Mouse (Mus musculus) left cerebral cortex, adult 2 months (tissue): ENCODE results near the gene Bahd1. TPM values are rescaled to one million over a fixed set of nuclear protein-coding genes. Genes with fewer than 3 reads are reported as not detected.

ENCODE experiments used
- DNase-seq, 2 experiments: peaks; one replicate each; pipeline ENCODE4 v3.0.0; 2021 to 2022; ENCODE audit warnings: low spot score in 2 of 2, mixed read lengths in 1 of 2; ENCODE audit errors: extremely low spot score in 1 of 2
- H3K27ac ChIP-seq: fragments of 200-600 bp; 2 replicates; pipeline ENCODE4 v1.8.1; 2022
- H3K4me3 ChIP-seq: fragments of 200-600 bp; 2 replicates; pipeline ENCODE4 v1.8.1; 2022
- CTCF ChIP-seq: fragments of 200-600 bp; IDR thresholded peaks from 2 replicates; pipeline ENCODE4 v1.8.1; 2022; ENCODE audit warnings: antibody characterized with exemption, mild to moderate bottlenecking, moderate library complexity
- intact Hi-C: fragments of 180-260 bp; cut with DNase I; formaldehyde crosslinking; loops from one replicate; pipeline ENCODE4 v1.15.1; 2025
- long read RNA-seq, 2 experiments: library from polyadenylated mRNA; stranded (forward); transcript quantifications; one replicate each; pipeline ENCODE4 v2.0.0; 2021; ENCODE audit warnings: borderline mapping rate in 2 of 2
- total RNA-seq, 2 experiments: library from RNA; stranded (reverse); gene quantifications; 2 replicates each; pipeline ENCODE4 v1.2.3; 2021

Bahd1 gene
- total RNA-seq = 10 to 100 TPM; 52.2 to 58.1 TPM
- long read RNA-seq, experiment 1, full-length matches to known transcripts = 2 of 7 reads
- long read RNA-seq, experiment 1, partial matches to known transcripts = 3 of 7 reads
- long read RNA-seq, experiment 1, other reads (novel, unspliced or antisense) = 2 of 7 reads
- long read RNA-seq, experiment 2, full-length matches to known transcripts = 1 of 3 reads
- long read RNA-seq, experiment 2, partial matches to known transcripts = 0 of 3 reads
- long read RNA-seq, experiment 2, other reads (novel, unspliced or antisense) = 2 of 3 reads

- intact Hi-C loops = loop anchor here (5.0 kb wide), 1 partner anchor 132 kb away; the partner anchor contains the start of gene Rpusd2
- H3K27ac ChIP-seq = peak within 1 kb of the TSS; percentile 62; the same call in 1 of the 2 replicates
- TF ChIP-seq CTCF = no peak
These were observed at the start of gene Bahd1 for GRCm38 (mm10) chr2:118899981-118900825. Gene Bahd1 (plus strand): TSS chr2:118900377.

GRCm38 (mm10) chr2:118851756-118852155, 48.4 kb upstream of the Bahd1 start:
- TF ChIP-seq CTCF = no peak
- no peak overlapping the region for H3K27ac ChIP-seq
- intact Hi-C loops = no loop called here
- H3K4me3 ChIP-seq = no peak overlapping the region
- DNase-seq = no peak

More at GRCm38 (mm10) chr2:118899981-118900825, at the start of gene Bahd1:
- peak in 1 of 2 experiments; percentile 48 for DNase-seq
- H3K4me3 ChIP-seq = peak within 1 kb of the TSS; percentile 90

DNA sequence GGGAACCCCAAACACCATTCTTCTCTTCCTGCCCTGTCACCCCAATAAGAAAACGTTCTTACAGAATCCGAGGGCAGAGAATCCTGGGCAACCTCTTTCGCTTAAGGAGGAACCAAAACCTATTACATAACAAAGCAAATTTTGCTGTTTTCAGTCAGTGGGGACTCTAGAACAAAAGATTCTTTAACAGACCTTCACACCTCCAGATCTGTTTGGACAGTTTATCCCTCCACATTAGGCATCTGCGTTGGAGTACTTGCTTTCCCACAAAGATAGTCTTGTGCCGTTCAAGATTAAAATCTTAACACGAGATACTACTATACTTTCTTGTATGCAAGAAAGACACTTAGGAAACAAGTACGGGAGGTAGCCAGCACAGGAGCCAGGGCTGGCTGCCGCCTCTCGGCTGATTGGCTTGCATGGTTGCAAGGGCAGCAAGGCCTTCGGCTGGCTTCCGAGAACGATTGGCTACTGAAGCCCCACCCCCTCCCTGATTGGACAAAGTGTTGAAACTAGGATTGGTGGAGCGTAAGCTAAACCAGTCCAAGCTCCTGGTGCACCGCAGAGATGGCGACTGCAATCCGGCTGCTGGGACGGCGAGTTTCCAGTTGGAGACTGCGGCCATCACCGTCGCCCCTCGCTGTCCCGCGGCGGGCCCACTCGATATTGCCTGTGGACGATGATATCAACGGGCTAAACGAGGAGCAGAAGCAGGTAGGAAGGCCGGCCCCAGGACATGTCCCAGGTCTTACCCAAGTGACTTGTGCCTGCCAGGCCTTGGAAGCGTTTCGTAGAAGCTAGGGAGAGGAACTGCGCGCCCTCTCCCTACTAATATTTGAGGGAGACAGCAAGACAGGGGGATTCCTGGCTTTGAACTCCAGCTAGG, 38.5 kb upstream of the Bahd1 start, which contains the start of gene Ivd:
TSS of gene Ivd (plus strand) at position 501 of the 886 bp plus-strand sequence.
- peak; percentile 83 to 91 for DNase-seq
- peak within 1 kb of the TSS; percentile 75 for H3K27ac ChIP-seq
- TF ChIP-seq CTCF = no peak
- H3K4me3 ChIP-seq = peak within 1 kb of the TSS; percentile 73
- intact Hi-C loops = loop anchor here (5.0 kb wide), 2 partner anchors 49 to 114 kb away; partner anchors contain the start of genes Inafm2 and Knstrn

DNA sequence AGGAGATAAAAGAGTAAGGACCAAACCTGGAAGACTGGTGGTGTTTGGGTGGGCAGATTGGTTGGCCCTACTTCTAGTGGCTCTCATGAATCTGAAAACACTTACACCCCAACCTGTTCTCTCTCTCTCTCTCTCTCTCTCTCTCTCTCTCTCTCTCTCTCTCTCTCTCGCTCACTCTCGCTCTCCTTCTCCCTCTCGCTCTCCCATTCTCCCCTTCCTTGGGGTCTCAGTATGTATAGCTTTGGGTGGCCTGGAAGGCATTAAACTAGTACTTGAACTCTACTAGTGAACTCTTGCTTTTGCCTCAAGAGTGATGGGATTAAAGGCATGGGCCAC, 37.9 kb upstream of the Bahd1 start:
- no peak for DNase-seq
- peak overlapping the region; percentile 73 for H3K4me3 ChIP-seq
- peak overlapping the region; percentile 75 for H3K27ac ChIP-seq
- intact Hi-C loops = loop anchor here (5.0 kb wide), 2 partner anchors 50 to 115 kb away; partner anchors contain the start of genes Inafm2 and Knstrn
- no peak for TF ChIP-seq CTCF

GRCm38 (mm10) chr2:118870601-118871000, 29.6 kb upstream of the Bahd1 start:
- Histone ChIP-seq H3K4me3 (no peak overlapping the region), H3K27ac (no peak overlapping the region)
- TF ChIP-seq CTCF = no peak
- no peak for DNase-seq
- intact Hi-C loops = no loop called here

DNA sequence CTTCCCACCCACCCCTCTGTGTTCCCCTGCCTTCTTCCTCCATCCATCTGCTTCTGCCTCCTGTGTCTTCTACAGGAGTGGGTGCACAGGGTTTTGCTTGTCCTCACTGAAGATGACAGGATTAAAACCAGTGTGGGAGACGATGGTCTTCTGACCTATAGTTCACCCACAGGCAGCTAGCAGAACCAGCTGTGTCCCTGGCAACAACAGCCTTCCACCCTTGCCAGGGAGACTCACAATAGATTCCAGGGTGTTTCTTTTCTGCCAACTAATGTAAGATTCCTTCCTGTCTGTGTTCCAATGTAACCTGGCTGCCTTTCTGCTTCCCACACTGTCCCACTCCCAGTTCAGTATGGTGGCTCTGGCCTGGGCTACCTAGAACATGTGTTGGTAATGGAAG, 29.1 kb upstream of the Bahd1 start:
- intact Hi-C loops = no loop called here
- DNase-seq = no peak
- Histone ChIP-seq H3K27ac (no peak overlapping the region), H3K4me3 (no peak overlapping the region)
- no peak for TF ChIP-seq CTCF

GRCm38 (mm10) chr2:118873018-118873417, 27.2 kb upstream of the Bahd1 start:
- DNase-seq = no peak
- Histone ChIP-seq H3K27ac (no peak overlapping the region), H3K4me3 (no peak overlapping the region)
- TF ChIP-seq CTCF = no peak
- intact Hi-C loops = no loop called here

GRCm38 (mm10) chr2:118873890-118874430, 26.2 kb upstream of the Bahd1 start:
- Histone ChIP-seq H3K27ac (no peak overlapping the region), H3K4me3 (no peak overlapping the region)
- no peak for DNase-seq
- no peak for TF ChIP-seq CTCF
- intact Hi-C loops = no loop called here

DNA sequence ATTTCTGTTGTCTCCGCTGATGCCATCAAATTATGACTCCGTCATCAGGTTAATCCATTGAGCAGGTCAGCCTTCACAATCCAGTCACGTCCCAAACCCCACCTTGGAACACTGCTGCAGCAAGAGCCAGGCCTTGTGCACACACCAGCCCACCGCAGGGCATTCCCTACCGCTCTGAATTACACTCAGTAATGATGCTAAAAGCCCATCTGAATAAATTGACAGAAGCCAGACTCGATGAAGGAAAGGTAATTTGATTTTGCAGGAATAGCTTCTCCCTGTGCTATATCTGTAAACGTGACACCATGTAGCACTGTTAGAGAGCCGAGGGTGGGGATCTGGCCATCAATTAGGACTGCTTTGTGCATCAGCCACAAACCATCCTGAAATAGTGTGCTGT, 24.9 kb upstream of the Bahd1 start:
- no peak overlapping the region for H3K4me3 ChIP-seq
- TF ChIP-seq CTCF = no peak
- intact Hi-C loops = no loop called here
- H3K27ac ChIP-seq = no peak overlapping the region
- DNase-seq = no peak

- TF ChIP-seq CTCF = no peak
- H3K27ac ChIP-seq = no peak overlapping the region
- no peak overlapping the region for H3K4me3 ChIP-seq
- intact Hi-C loops = no loop called here
- DNase-seq = no peak
These were observed 23.7 kb upstream of the Bahd1 start for GRCm38 (mm10) chr2:118876453-118876852.

GRCm38 (mm10) chr2:118881019-118881418, 19.2 kb upstream of the Bahd1 start:
- no peak for TF ChIP-seq CTCF
- Histone ChIP-seq H3K27ac (no peak overlapping the region), H3K4me3 (no peak overlapping the region)
- DNase-seq = no peak
- intact Hi-C loops = loop anchor here (5.0 kb wide), 3 partner anchors 119 to 619 kb away; partner anchors contain the start of gene Ccdc9b
